Mouse (Mus musculus) ovary, adult 10 weeks (tissue): Measurements from ENCODE around the gene Scn3b. TPM values are rescaled to one million over a fixed set of nuclear protein-coding genes. Genes with fewer than 3 reads are reported as not detected.

Experiments used
- polyA plus RNA-seq: library from polyadenylated mRNA; stranded (reverse); fragments of 350-450 nt; fragmentation: Illumina TruSeq; extraction: RNeasy Lipid Tissue Mini Kit (QIAGEN cat#74804); gene quantifications from one replicate; pipeline ENCODE4 v1.2.3, GENCODE M21; 2014

Gene Scn3b
- 2.3 TPM for polyA plus RNA-seq

DNA sequence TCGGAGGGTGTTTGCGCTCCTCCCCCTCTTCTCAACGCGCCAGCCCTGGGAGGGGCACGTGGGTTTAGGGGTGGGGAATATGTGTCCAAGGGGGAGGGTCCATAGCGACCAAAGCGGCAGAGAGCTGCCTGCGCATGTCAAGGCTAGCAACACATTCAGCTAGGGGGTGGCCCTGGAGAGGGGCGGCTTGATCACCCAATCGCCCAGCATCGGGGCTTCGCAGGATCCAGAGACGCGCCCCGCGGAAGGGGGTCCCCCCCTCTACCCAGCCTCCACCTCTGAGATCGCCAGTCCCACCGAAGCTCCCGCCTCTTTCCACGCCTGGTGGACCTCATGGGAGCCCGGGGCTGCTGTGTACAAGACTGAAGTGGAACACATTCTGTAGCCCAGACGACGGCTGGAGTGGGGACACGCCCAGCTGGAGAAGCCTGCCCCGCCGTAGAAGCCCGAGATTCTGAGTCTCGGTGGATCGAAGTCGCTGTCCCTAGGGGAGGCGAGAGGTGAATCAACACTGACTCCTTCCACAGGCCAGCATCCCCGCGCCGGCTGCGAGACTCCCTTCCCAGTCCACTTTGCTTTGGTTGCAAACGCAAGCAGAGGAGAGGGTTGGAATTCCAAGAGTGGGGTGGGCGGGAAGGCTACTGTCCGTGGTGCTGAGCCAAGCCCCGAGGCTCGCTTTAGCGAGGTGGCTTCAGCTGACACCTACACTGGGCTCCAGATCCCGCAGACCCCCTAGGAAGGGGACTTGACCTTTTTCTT lies at the start of gene Scn3b:
Gene Scn3b, plus strand, starts transcription at position 115 of the 759 bp plus-strand sequence.

Other genes with a start within 250 kb of the Scn3b start
- gene Olfr981, start 247.8 kb upstream of the Scn3b start, polyA plus RNA-seq = not detected
- not detected for gene Olfr982, start 195.4 kb upstream of the Scn3b start, polyA plus RNA-seq
- not detected for gene Olfr983, start 175.6 kb upstream of the Scn3b start, polyA plus RNA-seq
- not detected for gene Olfr984, start 155.0 kb upstream of the Scn3b start, polyA plus RNA-seq
- not detected for gene Olfr985, start 139.0 kb upstream of the Scn3b start, polyA plus RNA-seq
- not detected for gene Tmem225, start 121.1 kb upstream of the Scn3b start, polyA plus RNA-seq
- not detected for gene Olfr986, start 88.3 kb upstream of the Scn3b start, polyA plus RNA-seq
- gene Zfp202, start 76.9 kb upstream of the Scn3b start, polyA plus RNA-seq = 9.3 TPM